Comparison of ENCODE assay signal across 8 mouse cellular contexts in the genomic region with DNA sequence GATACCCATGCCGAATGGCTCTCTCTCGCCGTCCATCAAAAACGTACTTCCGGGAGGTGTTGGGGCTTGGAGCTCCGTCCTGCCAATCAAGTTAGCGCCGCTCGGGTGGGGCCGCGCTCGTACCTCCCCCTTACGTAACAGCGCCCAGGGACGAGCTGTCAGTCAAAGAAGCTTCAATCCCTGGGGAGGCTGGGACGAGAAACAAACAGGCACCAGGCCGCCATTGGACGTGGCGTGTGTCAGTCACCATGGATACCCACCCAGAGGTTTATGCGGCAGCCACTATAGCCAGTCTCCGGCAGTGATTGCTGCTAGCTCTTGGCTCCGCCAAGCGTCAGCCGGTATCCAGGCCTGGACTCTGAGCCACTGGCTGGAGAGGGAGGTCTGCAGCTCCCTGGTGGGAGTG.
DNase-seq lines count a peak whose midpoint lies in the region; ATAC-seq and TF ChIP-seq lines count a peak whose summit lies in the region.

No protein-coding gene starts in this region.

- no peaks in the 10 kb centered on the region for H3K4me1 ChIP-seq in ES-Bruce4 (ENCODE audit: control insufficient read depth, insufficient read depth, low read length)
- peaks cover 17% of the 10 kb centered on the region for H3K4me1 ChIP-seq in forebrain, embryonic 13.5 days
- peaks cover 9% of the 10 kb centered on the region; the same call in 1 of the 2 replicates for H3K4me1 ChIP-seq in liver, postnatal 0 days (ENCODE audit: insufficient read depth)
- peaks cover 10% of the 10 kb centered on the region for H3K4me1 ChIP-seq in neural tube, embryonic 14.5 days (ENCODE audit: control insufficient read depth, insufficient read depth, low read length)

- H3K4me3 ChIP-seq in ES-Bruce4 (ENCODE audit: low read depth, low read length), result peak overlapping the region; percentile 36
- peak overlapping the region; percentile 92 for H3K4me3 ChIP-seq in forebrain, embryonic 13.5 days
- peak overlapping the region; percentile 83 for H3K4me3 ChIP-seq in liver, postnatal 0 days (ENCODE audit: low read depth, low read length)
- H3K4me3 ChIP-seq in neural tube, embryonic 14.5 days (ENCODE audit: low read depth, low read length), result peak overlapping the region; percentile 98

- TF ChIP-seq CTCF in ES-Bruce4 (IDR thresholded peaks at IDR 0.05; ENCODE audit: low read depth, low read length), result no peak
- TF ChIP-seq CTCF in liver, postnatal 0 days (IDR thresholded peaks at IDR 0.05; ENCODE audit: low read depth), result peak; percentile 49

- peak overlapping the region; percentile 53 for H3K4me2 ChIP-seq in forebrain, embryonic 13.5 days
- peak overlapping the region; percentile 95 for H3K4me2 ChIP-seq in liver, postnatal 0 days (ENCODE audit: low read depth, low read length)
- peak overlapping the region; percentile 47; the same call in 1 of the 2 replicates for H3K4me2 ChIP-seq in neural tube, embryonic 14.5 days (ENCODE audit: low read depth, low read length)

- peak overlapping the region; percentile 50 for H3K9ac ChIP-seq in ES-Bruce4 (ENCODE audit: low read depth, poor library complexity, severe bottlenecking)
- peak overlapping the region; percentile 90 for H3K9ac ChIP-seq in forebrain, embryonic 13.5 days
- no peak overlapping the region for H3K9ac ChIP-seq in liver, postnatal 0 days (replicated peaks)
- peak overlapping the region; percentile 91; the same call in 1 of the 2 replicates for H3K9ac ChIP-seq in neural tube, embryonic 14.5 days (replicated peaks; ENCODE audit: low read depth, low read length)

- no peak overlapping the region for H3K27ac ChIP-seq in ES-Bruce4 (ENCODE audit: insufficient read depth, low read length)
- peak overlapping the region; percentile 82 for H3K27ac ChIP-seq in forebrain, embryonic 13.5 days
- H3K27ac ChIP-seq in liver, postnatal 0 days (ENCODE audit: low read depth), result no peak overlapping the region
- H3K27ac ChIP-seq in neural tube, embryonic 14.5 days (ENCODE audit: low read depth, low read length), result peak overlapping the region; percentile 82

- intact Hi-C loops in heart, postnatal 10 days (cut with DNase I), result loop anchor here (5.0 kb wide), 1 partner anchor 62 kb away; a partner anchor contains a TSS

- peaks cover 7% of the 10 kb centered on the region for H3K36me3 ChIP-seq in ES-Bruce4 (ENCODE audit: control insufficient read depth, insufficient read depth, low read length, poor library complexity, severe bottlenecking)
- peaks cover 13% of the 10 kb centered on the region for H3K36me3 ChIP-seq in forebrain, embryonic 13.5 days (ENCODE audit: poor library complexity, severe bottlenecking)
- H3K36me3 ChIP-seq in liver, postnatal 0 days (replicated peaks; ENCODE audit: insufficient read depth, low read length), result peaks cover 3% of the 10 kb centered on the region; the same call in 1 of the 2 replicates
- H3K36me3 ChIP-seq in neural tube, embryonic 14.5 days (ENCODE audit: control insufficient read depth, insufficient read depth, low read length), result peaks cover 4% of the 10 kb centered on the region

- DNase-seq in heart, postnatal 10 days, result peak; percentile 99 to 100
- peak; percentile 100 for DNase-seq in large intestine, adult 2 months (ENCODE audit: low read depth, low spot score)
- DNase-seq in liver, postnatal 0 days, result peak; percentile 98
- DNase-seq in testis, postnatal 10 days (ENCODE audit: low spot score), result peak; percentile 97

- ATAC-seq in cerebellum, adult (ENCODE audit: insufficient number of reproducible peaks, low FRiP score, low TSS enrichment), result peak; percentile 98
- peak; percentile 99 for ATAC-seq in forebrain, embryonic 13.5 days
- ATAC-seq in liver, postnatal 0 days, result peak; percentile 98
- peak; percentile 98 for ATAC-seq in neural tube, embryonic 14.5 days (ENCODE audit: low read depth)

- H3K27me3 ChIP-seq in ES-Bruce4 (ENCODE audit: control insufficient read depth, insufficient read depth, low read length, poor library complexity, severe bottlenecking), result no peaks in the 10 kb centered on the region
- H3K27me3 ChIP-seq in forebrain, embryonic 13.5 days, result no peaks in the 10 kb centered on the region
- no peaks in the 10 kb centered on the region for H3K27me3 ChIP-seq in liver, postnatal 0 days (ENCODE audit: insufficient read depth, low read length)
- H3K27me3 ChIP-seq in neural tube, embryonic 14.5 days (ENCODE audit: control insufficient read depth, insufficient read depth, low read length), result no peaks in the 10 kb centered on the region

- WGBS in forebrain, embryonic 13.5 days, result under 1% methylated on average over 24 of the region's 24 CpGs
- under 1% methylated on average over 24 of the region's 24 CpGs for WGBS in large intestine, adult 2 months
- WGBS in liver, postnatal 0 days (ENCODE audit: insufficient replicate concordance), result 1% methylated on average over 24 of the region's 24 CpGs
- 0% methylated on average over 24 of the region's 24 CpGs for WGBS in neural tube, embryonic 14.5 days

- H3K9me3 ChIP-seq in ES-Bruce4 (replicated peaks; ENCODE audit: control insufficient read depth, insufficient read depth, low read length, poor library complexity, severe bottlenecking), result no peaks in the 10 kb centered on the region
- H3K9me3 ChIP-seq in forebrain, embryonic 13.5 days (replicated peaks), result no peaks in the 10 kb centered on the region
- H3K9me3 ChIP-seq in liver, postnatal 0 days (ENCODE audit: low read length), result no peaks in the 10 kb centered on the region
- no peaks in the 10 kb centered on the region for H3K9me3 ChIP-seq in neural tube, embryonic 14.5 days (ENCODE audit: control insufficient read depth, low read length)

- TF ChIP-seq POLR2A in ES-Bruce4 (IDR thresholded peaks at IDR 0.05; ENCODE audit: insufficient read depth, low read length), result peak; percentile 73

- TF ChIP-seq EP300 in ES-Bruce4 (IDR thresholded peaks at IDR 0.05; ENCODE audit: insufficient read depth, low read depth, low read length), result no peak
- no peak for TF ChIP-seq EP300 in liver, postnatal 0 days (IDR thresholded peaks at IDR 0.05; ENCODE audit: low read depth)

Comparison
In these comparisons a context has a peak if more than half of its experiments do, and no peak if none do; other contexts are left out.
1. H3K27ac ChIP-seq: peak in forebrain, embryonic 13.5 days (single experiment) and neural tube, embryonic 14.5 days (single experiment); none in ES-Bruce4 (single experiment) and liver, postnatal 0 days (single experiment).
2. H3K4me3 ChIP-seq: peak in every context shown above with its lines; median percentile 98 in neural tube, embryonic 14.5 days; 92 in forebrain, embryonic 13.5 days; 83 in liver, postnatal 0 days; 36 in ES-Bruce4.
3. Peak in every context shown above with its lines, with median percentiles within 50 percentile points of each other: ATAC-seq, H3K4me2 ChIP-seq and DNase-seq.